Mouse (Mus musculus): ENCODE measurements around the gene Olfr747.

DNA sequence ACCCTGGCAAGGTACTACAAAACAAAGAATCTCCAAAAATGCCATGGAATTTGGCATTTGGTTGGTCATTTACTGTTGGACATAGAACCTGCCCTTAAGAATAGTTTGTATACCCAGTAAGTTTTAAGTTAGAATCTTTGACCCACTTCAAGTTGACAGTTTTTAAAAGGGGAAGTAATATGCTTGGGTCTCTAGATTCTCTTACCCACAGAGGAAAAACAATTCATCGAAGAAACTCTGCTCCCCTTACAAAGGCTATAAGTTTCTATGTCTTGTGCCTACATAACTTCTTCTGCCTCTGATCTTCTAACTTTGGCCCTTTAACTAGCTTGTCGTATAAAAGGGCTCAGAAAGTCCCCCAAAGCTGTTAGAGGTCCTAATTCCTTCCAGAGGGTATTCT is 47.3 kb upstream of the Olfr747 start:
- TF ChIP-seq CTCF (IDR thresholded peaks at IDR 0.05; ENCODE audit: low read depth, low read length), result no peak
- TF ChIP-seq GATA1 (IDR thresholded peaks at IDR 0.05; ENCODE audit: borderline replicate concordance, low read length), result no peak
